Mouse (Mus musculus) urinary bladder, postnatal 36 days (tissue): ENCODE results near the gene Pfdn6.

Source experiments
- DNase-seq, 2 experiments: peaks; one replicate each; pipeline ENCODE4 v3.0.0; 2022; ENCODE audit warnings: low spot score in 2 of 2, mixed read lengths in 1 of 2

Pfdn6 gene

GRCm38 (mm10) chr17:33940206-33940805 is at the start of gene Pfdn6, which contains the start of gene Wdr46:
Gene Pfdn6, minus strand, starts transcription at chr17:33940343.
Gene Wdr46, plus strand, starts transcription at chr17:33940660.
- peak; percentile 79 to 84 for DNase-seq

GRCm38 (mm10) chr17:33982136-33982535 is 42.0 kb upstream of the Pfdn6 start:
- peak in 1 of 2 experiments; percentile 44 for DNase-seq

DNA sequence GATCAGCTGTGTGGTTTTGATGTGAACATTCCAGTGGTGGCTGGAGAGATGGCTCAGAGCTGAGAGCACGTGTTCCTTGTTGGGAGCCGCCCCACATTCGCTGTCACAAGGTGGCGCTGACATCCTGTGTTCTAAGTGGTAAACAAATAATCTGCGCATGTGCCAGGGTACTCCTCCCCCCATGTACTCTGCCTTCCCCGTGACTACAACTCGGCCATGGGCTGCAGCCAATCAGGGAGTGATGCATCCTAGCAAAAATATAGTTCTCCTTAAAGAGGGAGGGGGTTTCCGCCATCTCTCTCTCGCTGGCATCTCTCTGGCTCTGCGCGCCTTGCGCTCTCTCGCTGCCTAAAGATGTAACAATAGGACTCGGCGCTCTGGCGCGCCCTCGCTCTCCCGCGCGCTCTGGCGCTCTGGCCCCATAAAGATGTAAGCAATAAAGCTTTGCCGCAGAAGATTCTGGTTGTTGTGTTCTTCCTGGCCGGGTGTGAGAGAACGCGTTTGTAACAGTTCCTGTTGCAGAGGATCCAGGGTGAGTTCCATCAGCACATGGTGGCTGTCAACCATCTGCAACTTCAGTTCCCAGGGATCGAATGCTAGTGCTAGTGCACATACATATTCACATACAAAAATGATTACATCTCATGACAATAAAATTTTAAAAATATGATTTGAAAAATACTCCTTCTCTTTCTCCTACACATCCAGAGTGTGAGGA is 41.2 kb upstream of the Pfdn6 start:
- peak; percentile 68 to 87 for DNase-seq

DNA sequence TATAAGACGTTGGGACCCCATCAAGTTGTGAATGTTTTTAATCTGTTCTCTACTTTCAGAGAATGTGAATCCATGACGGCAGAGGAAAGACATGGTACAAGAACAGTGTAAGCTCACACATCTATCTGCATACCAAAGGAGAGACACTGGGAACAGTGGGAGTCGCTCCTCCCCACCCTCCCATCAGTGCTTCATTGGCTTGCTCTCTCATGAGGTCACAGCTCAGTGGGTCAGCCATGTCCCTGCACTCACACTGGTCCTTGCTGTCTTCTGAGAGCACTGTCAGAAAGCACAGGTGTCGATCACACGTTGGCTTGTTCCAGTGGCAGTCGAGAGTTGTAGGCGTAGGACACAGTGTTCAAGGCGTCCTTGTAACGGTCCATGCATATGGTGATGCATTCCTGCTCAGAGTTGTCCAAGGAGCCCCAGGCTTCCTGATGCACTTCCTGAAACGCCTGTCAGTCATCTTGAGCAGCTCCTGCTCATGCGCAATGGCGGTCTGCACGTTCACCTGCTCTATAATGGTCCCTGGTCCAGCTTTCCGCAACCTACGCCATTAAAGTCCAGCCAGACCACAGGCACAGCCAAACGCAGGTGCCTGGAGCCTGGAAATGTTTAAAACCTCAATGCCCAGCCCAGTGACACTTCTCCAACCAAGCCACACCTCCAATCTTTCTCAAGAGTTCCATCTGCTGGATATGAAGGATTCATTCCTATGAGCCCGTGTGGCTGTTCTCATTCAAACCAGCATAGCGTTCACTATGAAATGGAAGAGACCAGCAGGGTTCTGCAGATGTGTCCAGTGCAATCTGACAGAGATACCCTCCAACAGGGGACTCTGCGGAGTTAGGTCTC is 40.3 kb upstream of the Pfdn6 start:
- DNase-seq = no peak

GRCm38 (mm10) chr17:33979512-33980050 is 39.4 kb upstream of the Pfdn6 start:
- no peak for DNase-seq

DNA sequence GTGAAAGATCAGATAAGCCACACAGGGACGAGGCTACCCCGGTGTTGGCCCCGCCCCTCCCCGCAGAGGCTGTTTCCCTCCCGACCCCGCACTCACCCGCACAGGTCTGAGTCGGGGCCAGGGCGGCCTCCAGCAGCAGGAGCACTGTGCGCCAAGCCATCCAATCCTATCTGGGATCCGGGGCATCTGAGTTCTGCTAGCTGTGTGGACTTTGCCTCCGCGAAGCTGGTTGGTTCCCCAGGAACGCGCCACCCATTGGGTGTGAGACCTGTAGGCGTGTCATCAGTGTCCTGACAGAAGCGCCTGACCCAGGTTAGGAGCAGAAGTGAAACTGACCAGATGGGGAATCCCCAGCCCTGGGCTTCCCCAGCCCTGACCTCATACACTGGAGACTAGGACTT is 38.5 kb upstream of the Pfdn6 start:
- peak; percentile 65 to 83 for DNase-seq

DNA sequence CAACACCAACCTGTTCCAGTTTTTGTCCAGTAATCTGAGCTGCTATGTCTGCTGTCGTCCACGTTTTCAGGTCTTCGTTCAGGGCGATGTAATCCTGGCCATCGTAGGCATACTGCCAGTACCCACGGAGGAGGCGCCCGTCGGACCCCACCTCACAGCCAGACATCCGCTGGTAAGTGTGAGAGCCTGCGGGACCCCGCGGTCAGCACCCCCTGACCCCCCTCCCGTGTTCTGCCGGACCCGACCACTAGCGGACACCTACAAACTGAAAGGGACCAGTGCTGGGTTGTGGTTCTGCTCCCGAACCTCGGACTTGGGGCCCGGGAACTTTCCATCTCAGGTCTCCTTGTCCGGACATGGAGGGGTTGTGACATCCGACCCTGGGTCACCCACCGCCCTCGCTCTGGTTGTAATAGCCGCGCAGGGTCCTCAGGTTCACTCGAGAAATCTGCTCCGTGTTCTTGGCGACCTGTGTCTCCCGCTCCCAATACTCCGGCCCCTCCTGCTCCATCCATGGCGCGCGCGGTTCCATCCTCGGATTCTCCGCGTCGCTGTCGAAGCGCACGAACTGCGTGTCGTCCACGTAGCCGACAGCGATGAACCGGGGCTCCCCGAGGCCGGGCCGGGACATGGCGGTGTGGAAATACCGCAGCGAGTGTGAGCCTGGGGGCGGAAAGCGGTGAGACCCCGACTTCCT is 37.9 kb upstream of the Pfdn6 start:
- DNase-seq = no peak

- DNase-seq = no peak
Observed at GRCm38 (mm10) chr17:33973572-33973971, 33.4 kb upstream of the Pfdn6 start.

DNA sequence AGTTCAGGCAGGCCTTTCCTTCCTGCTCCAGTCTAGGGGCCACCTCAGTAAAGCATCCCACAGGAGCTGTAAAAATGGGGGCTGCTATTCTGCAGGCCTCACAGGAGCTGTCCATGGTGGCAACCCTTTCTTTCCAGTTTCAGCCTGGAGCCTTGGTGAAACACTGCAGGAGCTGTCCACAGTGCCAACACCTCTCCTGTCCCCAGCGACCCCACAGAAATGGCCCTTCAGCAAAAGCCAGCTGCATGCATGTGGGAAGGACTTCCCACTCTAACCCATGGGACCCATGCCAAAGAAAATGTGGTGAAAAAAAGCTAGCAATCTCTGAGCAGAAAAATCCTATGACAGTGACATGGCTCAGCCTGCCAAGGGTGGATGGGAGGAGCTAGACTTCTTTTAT is 32.5 kb upstream of the Pfdn6 start:
- no peak for DNase-seq

GRCm38 (mm10) chr17:33969394-33969793 is 29.3 kb upstream of the Pfdn6 start:
- no peak for DNase-seq

DNA sequence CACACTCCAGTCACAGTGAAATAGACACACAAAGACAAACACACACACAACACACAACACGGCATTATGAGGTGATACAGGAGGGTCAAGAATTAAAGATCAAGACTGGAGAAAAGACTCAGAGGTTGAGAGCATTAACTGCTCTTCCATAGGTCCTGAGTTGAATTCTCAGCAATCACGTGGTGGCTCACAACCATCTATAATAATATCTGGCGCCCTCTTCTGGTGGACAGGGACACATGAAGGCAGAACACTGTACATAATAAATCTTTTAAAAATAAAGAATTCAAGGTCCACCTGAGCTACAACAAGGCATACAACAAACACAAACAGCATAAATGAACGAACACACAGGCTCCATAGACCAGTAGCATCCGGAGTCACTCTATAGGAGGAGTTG is 28.8 kb upstream of the Pfdn6 start:
- no peak for DNase-seq

- peak; percentile 71 to 78 for DNase-seq
Observed at GRCm38 (mm10) chr17:33968489-33968888, 28.3 kb upstream of the Pfdn6 start.

DNA sequence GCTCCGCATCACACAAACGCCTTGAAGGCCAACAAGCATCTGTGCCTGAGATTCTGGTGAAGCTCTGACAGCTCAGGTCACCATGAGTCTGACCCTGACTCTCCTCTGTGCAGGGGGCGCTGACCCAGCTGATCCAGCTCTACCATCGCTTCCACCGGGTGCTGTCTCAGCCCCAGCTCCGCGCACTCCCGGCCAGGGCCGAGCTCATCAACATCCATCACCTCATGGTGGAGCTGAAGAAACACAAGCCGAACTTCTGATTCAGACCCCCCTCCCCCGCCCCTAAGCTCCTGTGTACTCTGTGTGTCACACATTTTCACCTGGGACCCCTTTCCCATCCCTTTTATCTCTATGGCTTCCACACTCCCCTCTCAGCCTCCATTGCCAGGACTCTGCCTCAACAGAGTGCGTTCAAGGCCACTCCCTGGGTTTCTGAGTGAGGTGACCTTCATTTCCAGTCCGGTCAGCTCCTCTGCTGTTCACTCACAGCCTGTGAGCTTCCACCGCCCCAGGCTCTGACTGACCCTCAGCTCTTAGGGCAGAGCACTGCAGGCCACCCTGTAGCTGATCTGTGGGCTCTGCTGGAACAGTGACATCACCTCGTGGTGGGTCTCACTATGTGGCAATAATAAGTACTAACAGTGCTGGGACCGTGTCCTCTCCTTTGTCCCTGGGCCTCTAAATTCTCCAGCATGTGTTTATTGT is 25.9 kb upstream of the Pfdn6 start:
- DNase-seq = no peak

DNA sequence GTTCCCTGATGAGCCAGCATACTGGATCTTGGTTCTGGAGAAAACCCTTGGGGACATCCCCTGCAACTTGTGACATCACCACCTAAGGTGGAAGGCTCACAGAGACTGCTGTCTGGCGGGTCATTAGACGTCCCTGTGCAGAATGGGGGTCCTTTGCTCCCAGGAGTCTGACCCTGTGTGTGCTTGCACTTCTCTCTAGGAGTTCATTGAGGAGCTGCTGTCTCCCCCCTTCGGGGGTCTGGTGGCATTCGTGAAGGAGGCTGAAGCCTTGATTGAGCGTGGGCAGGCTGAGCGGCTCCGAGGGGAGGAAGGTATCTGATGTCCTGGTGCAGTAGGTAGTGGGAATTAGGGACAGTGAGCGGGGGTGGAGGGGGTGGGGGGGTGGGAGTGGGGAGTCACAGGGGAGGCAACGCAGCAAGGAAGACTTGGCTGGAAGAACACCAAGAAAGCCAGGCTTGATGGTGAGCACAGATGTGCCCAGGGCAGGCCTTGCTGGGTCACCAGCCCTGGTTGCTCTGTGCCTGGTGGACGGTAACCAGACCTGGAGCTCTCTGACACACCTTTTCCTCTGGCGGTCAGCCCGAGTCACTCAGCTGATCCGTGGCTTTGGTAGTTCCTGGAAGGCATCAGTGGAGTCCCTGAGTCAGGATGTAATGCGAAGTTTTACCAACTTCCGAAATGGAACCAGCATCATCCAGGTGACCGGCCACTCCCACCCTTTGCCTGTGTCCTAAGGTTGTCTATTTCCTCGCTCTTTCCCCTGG is 25.1 kb upstream of the Pfdn6 start:
- DNase-seq = no peak

DNA sequence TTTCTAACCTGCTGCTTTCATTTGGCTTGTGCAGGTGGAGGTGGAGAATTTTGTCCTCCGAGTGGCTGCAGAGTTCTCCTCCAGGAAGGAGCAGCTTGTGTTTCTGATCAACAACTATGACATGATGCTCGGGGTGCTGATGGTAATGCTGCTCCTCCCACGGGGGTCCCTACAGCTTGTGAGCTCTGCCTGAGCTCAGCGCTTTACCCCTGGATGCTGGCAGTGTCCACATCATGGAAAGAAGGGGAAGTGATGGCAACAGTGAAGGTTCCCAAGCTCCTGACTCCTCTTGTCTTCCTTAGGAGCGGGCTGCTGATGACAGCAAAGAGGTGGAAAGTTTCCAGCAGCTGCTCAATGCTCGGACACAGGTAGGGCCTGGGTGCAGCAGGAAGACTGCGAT is 22.7 kb upstream of the Pfdn6 start:
- DNase-seq = no peak

- DNase-seq = no peak
Observed at GRCm38 (mm10) chr17:33959948-33960347, 19.8 kb upstream of the Pfdn6 start.

DNA sequence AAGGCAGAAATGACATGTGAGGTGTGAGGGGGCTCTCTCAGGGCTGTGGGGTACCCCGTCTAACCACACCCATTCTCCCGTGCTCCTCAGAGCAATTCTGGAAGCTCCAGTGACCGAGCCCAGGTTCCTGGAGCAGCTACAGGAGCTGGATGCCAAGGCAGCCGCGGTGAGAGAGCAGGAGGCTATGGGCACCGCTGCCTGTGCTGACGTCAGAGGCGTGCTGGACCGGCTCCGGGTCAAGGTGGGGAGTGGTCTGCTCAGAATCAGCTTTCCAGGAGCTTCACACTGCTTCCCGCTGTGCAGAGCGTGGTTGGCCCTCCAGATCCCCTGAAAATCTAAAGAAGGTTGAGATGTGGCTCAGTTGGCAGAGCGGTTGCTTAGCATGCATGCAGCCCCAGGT is 19.0 kb upstream of the Pfdn6 start:
- no peak for DNase-seq

GRCm38 (mm10) chr17:33958451-33958850 is 18.3 kb upstream of the Pfdn6 start:
- DNase-seq = no peak

GRCm38 (mm10) chr17:33957493-33957892 is 17.4 kb upstream of the Pfdn6 start:
- DNase-seq = no peak

DNA sequence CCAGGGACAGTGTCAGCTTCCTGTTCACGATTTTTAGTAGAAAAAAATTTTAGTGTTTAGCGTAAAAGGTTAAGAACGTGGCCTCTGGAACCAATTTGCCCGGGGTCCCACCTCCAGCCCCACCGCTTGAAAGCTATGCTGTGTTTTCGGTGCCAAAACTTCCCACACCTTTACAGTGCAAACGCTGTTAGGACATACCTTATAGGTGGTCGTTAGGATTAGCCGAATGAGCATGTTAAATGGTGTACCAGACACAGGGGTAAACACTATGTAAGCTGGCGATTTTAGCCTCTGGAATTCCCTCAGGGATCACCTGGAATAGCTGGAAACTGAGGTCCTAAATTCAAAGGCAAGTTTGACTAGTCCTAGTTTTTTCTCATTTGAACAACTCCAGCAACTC is 16.2 kb upstream of the Pfdn6 start:
- DNase-seq = no peak
